In genomic region chr9:115990661-115991060, GRCm38 (mm10) we compare ENCODE assay signal across 18 mouse cellular contexts.
A peak's percentile ranks its signal among the peaks of the same experiment; 100 is the strongest.
DNase-seq lines count a peak whose midpoint lies in the region; ATAC-seq and TF ChIP-seq lines count a peak whose summit lies in the region.
"Had no signal": no experiment of that assay in that cellular context is flagged by ENCODE, and none has a peak within 500 bp of the region (broad histone marks: within the 10 kb centered on the region; RNA-seq: fewer than 3 reads in every experiment).

No protein-coding gene starts in this region.

- no peak overlapping the region for H3K4me2 ChIP-seq in intestine, postnatal 0 days (replicated peaks; ENCODE audit: low read depth)
- H3K4me2 ChIP-seq in intestine, embryonic 15.5 days (replicated peaks), result no peak overlapping the region
- H3K4me2 ChIP-seq in forebrain, embryonic 13.5 days, result no peak overlapping the region
- H3K4me2 ChIP-seq: embryonic facial prominence, embryonic 15.5 days; liver, embryonic 15.5 days; midbrain, embryonic 12.5 days; neural tube, embryonic 13.5 days had no signal

- no peak overlapping the region for H3K27ac ChIP-seq in intestine, postnatal 0 days (ENCODE audit: low read depth, low read length)
- no peak overlapping the region for H3K27ac ChIP-seq in intestine, embryonic 15.5 days
- no peak overlapping the region for H3K27ac ChIP-seq in thymus, adult 2 months (ENCODE audit: control insufficient read depth, insufficient read depth, low read length)
- H3K27ac ChIP-seq in forebrain, embryonic 13.5 days, result no peak overlapping the region
- H3K27ac ChIP-seq: embryonic facial prominence, embryonic 15.5 days; hindbrain, embryonic 10.5 days; liver, embryonic 15.5 days; midbrain, embryonic 12.5 days; neural tube, embryonic 13.5 days had no signal

- no peaks in the 10 kb centered on the region for H3K27me3 ChIP-seq in intestine, postnatal 0 days (replicated peaks; ENCODE audit: control insufficient read depth, insufficient read depth, low read length)
- H3K27me3 ChIP-seq in intestine, embryonic 15.5 days (replicated peaks), result no peaks in the 10 kb centered on the region
- no peaks in the 10 kb centered on the region for H3K27me3 ChIP-seq in thymus, adult 2 months (ENCODE audit: control insufficient read depth, insufficient read depth, low read length)
- no peaks in the 10 kb centered on the region for H3K27me3 ChIP-seq in forebrain, embryonic 13.5 days
- H3K27me3 ChIP-seq: embryonic facial prominence, embryonic 15.5 days; liver, embryonic 15.5 days; midbrain, embryonic 12.5 days; neural tube, embryonic 13.5 days had no signal

- ATAC-seq in intestine, postnatal 0 days, result no peak
- ATAC-seq in intestine, embryonic 15.5 days, result no peak
- no peak for ATAC-seq in forebrain, embryonic 13.5 days

- TF ChIP-seq CTCF in intestine, postnatal 0 days (IDR thresholded peaks at IDR 0.05; ENCODE audit: low read depth), result peak; percentile 43
- TF ChIP-seq CTCF in thymus, adult 2 months (IDR thresholded peaks at IDR 0.05; ENCODE audit: borderline replicate concordance, control insufficient read depth, extremely low read depth, insufficient read depth, low read length, poor library complexity), result peak; percentile 53; the same call in 1 of the 2 replicates

- H3K4me1 ChIP-seq in intestine, postnatal 0 days (replicated peaks; ENCODE audit: control insufficient read depth, insufficient read depth, low read length), result no peaks in the 10 kb centered on the region
- no peaks in the 10 kb centered on the region for H3K4me1 ChIP-seq in intestine, embryonic 15.5 days (replicated peaks)
- H3K4me1 ChIP-seq in thymus, adult 2 months (replicated peaks; ENCODE audit: control insufficient read depth, insufficient read depth, low read length), result no peaks in the 10 kb centered on the region
- no peaks in the 10 kb centered on the region for H3K4me1 ChIP-seq in forebrain, embryonic 13.5 days
- H3K4me1 ChIP-seq: hindbrain, embryonic 10.5 days; liver, embryonic 15.5 days; midbrain, embryonic 12.5 days; neural tube, embryonic 13.5 days had no signal

- peak; percentile 12 for DNase-seq in thymus, adult 2 months
- no peak for DNase-seq in thymus, postnatal 0 days (ENCODE audit: low spot score)
- DNase-seq in ZHBTc4 (ENCODE audit: low read depth, low spot score), result peak; percentile 68
- DNase-seq in thymus, postnatal 4 days, result peak; percentile 49
- no peak for DNase-seq in urinary bladder, postnatal 14 days (ENCODE audit: low spot score)
- DNase-seq: adrenal gland, postnatal 10 days; cerebellum, postnatal 36 days; heart, adult 18-20 months; kidney, postnatal 14 days; right cerebral cortex, postnatal 14 days had no signal

- H3K9ac ChIP-seq in intestine, postnatal 0 days (ENCODE audit: low read depth, low read length), result no peak overlapping the region
- H3K9ac ChIP-seq in intestine, embryonic 15.5 days, result no peak overlapping the region
- no peak overlapping the region for H3K9ac ChIP-seq in forebrain, embryonic 13.5 days
- H3K9ac ChIP-seq: embryonic facial prominence, embryonic 15.5 days; liver, embryonic 15.5 days; midbrain, embryonic 12.5 days; neural tube, embryonic 13.5 days had no signal

- TF ChIP-seq POLR2A in thymus, adult 2 months (IDR thresholded peaks at IDR 0.05; ENCODE audit: control insufficient read depth, extremely low read depth, insufficient read depth, low read length, poor library complexity), result no peak

- no peak overlapping the region for H3K4me3 ChIP-seq in intestine, postnatal 0 days (ENCODE audit: low read depth, low read length)
- no peak overlapping the region for H3K4me3 ChIP-seq in intestine, embryonic 15.5 days (replicated peaks)
- no peak overlapping the region for H3K4me3 ChIP-seq in thymus, adult 2 months (ENCODE audit: control insufficient read depth, insufficient read depth, low read length)
- no peak overlapping the region for H3K4me3 ChIP-seq in forebrain, embryonic 13.5 days
- H3K4me3 ChIP-seq: embryonic facial prominence, embryonic 15.5 days; hindbrain, embryonic 10.5 days; liver, embryonic 15.5 days; midbrain, embryonic 12.5 days; neural tube, embryonic 13.5 days had no signal

- H3K36me3 ChIP-seq in intestine, postnatal 0 days (ENCODE audit: control insufficient read depth, insufficient read depth), result no peaks in the 10 kb centered on the region
- H3K36me3 ChIP-seq in intestine, embryonic 15.5 days, result no peaks in the 10 kb centered on the region
- H3K36me3 ChIP-seq in thymus, adult 2 months (ENCODE audit: control insufficient read depth, insufficient read depth, low read length), result no peaks in the 10 kb centered on the region
- no peaks in the 10 kb centered on the region for H3K36me3 ChIP-seq in forebrain, embryonic 13.5 days (ENCODE audit: poor library complexity, severe bottlenecking)
- H3K36me3 ChIP-seq: embryonic facial prominence, embryonic 15.5 days; hindbrain, embryonic 10.5 days; liver, embryonic 15.5 days; midbrain, embryonic 12.5 days; neural tube, embryonic 13.5 days had no signal

- H3K9me3 ChIP-seq in intestine, postnatal 0 days (ENCODE audit: control insufficient read depth), result no peaks in the 10 kb centered on the region
- H3K9me3 ChIP-seq in intestine, embryonic 15.5 days, result no peaks in the 10 kb centered on the region
- H3K9me3 ChIP-seq in forebrain, embryonic 13.5 days (replicated peaks), result no peaks in the 10 kb centered on the region; the same call in 1 of the 2 replicates
- H3K9me3 ChIP-seq: embryonic facial prominence, embryonic 15.5 days; hindbrain, embryonic 10.5 days; liver, embryonic 15.5 days; midbrain, embryonic 12.5 days; neural tube, embryonic 13.5 days had no signal

- WGBS in intestine, postnatal 0 days, result 91% methylated on average over 7 of the region's 7 CpGs
- 91% methylated on average over 7 of the region's 7 CpGs for whole genome bisulfite sequencing in intestine, embryonic 15.5 days
- 96% methylated on average over 7 of the region's 7 CpGs for WGBS in thymus, adult 2 months
- WGBS in forebrain, embryonic 13.5 days, result 87% methylated on average over 7 of the region's 7 CpGs

Comparison
In these comparisons a context has a peak if more than half of its experiments do, and no peak if none do; other contexts are left out.
1. DNase-seq: peak in thymus, adult 2 months (single experiment), ZHBTc4 (single experiment) and thymus, postnatal 4 days (single experiment); none in thymus, postnatal 0 days (single experiment) and urinary bladder, postnatal 14 days (single experiment).